Mouse (Mus musculus) telencephalon, adult 2 months (tissue): ENCODE data around the gene Neurl1a.
A peak's percentile ranks its signal among the peaks of the same experiment; 100 is the strongest.

Source experiments
- DNase-seq: peaks from one replicate; pipeline ENCODE4 v3.0.0-alpha.2; 2011; ENCODE audit warnings: low read depth, low spot score

Gene Neurl1a

GRCm38 (mm10) chr19:47212401-47212800 lies 33.8 kb downstream of the Neurl1a start:
- no peak for DNase-seq

- DNase-seq = no peak
Observed at GRCm38 (mm10) chr19:47213470-47213869, 34.9 kb downstream of the Neurl1a start.

GRCm38 (mm10) chr19:47216766-47217165 lies 38.1 kb downstream of the Neurl1a start:
- DNase-seq = no peak

GRCm38 (mm10) chr19:47219622-47220021 lies 41.0 kb downstream of the Neurl1a start:
- DNase-seq = no peak

GRCm38 (mm10) chr19:47220232-47220631 lies 41.6 kb downstream of the Neurl1a start:
- no peak for DNase-seq

GRCm38 (mm10) chr19:47221006-47221405 lies 42.4 kb downstream of the Neurl1a start:
- no peak for DNase-seq

GRCm38 (mm10) chr19:47221500-47222153 lies 43.0 kb downstream of the Neurl1a start:
- DNase-seq = no peak

GRCm38 (mm10) chr19:47222154-47222840 lies 43.7 kb downstream of the Neurl1a start:
- DNase-seq = no peak

- no peak for DNase-seq
Observed at GRCm38 (mm10) chr19:47222841-47223557, 44.4 kb downstream of the Neurl1a start.

GRCm38 (mm10) chr19:47224743-47225142 lies 46.1 kb downstream of the Neurl1a start:
- DNase-seq = no peak

GRCm38 (mm10) chr19:47225791-47226190 lies 47.2 kb downstream of the Neurl1a start:
- no peak for DNase-seq

- DNase-seq = peak; percentile 58
Observed at GRCm38 (mm10) chr19:47228725-47229252, 50.2 kb downstream of the Neurl1a start.

- no peak for DNase-seq
Observed at GRCm38 (mm10) chr19:47229461-47229860, 50.8 kb downstream of the Neurl1a start.

- no peak for DNase-seq
Observed at GRCm38 (mm10) chr19:47230082-47230481, 51.5 kb downstream of the Neurl1a start.

GRCm38 (mm10) chr19:47230682-47231081 lies 52.1 kb downstream of the Neurl1a start:
- DNase-seq = no peak

GRCm38 (mm10) chr19:47231389-47231788 lies 52.8 kb downstream of the Neurl1a start:
- DNase-seq = no peak

- no peak for DNase-seq
Observed at GRCm38 (mm10) chr19:47232077-47232865, 53.7 kb downstream of the Neurl1a start.

GRCm38 (mm10) chr19:47233087-47233486 lies 54.5 kb downstream of the Neurl1a start:
- DNase-seq = no peak

GRCm38 (mm10) chr19:47240076-47240475 lies 61.5 kb downstream of the Neurl1a start:
- DNase-seq = no peak

GRCm38 (mm10) chr19:47240957-47241356 lies 62.3 kb downstream of the Neurl1a start:
- no peak for DNase-seq

- no peak for DNase-seq
Observed at GRCm38 (mm10) chr19:47242227-47242626, 63.6 kb downstream of the Neurl1a start.

GRCm38 (mm10) chr19:47245512-47245911 lies 66.9 kb downstream of the Neurl1a start:
- no peak for DNase-seq
